Mouse (Mus musculus): ENCODE measurements around the gene Aebp2.

DNA sequence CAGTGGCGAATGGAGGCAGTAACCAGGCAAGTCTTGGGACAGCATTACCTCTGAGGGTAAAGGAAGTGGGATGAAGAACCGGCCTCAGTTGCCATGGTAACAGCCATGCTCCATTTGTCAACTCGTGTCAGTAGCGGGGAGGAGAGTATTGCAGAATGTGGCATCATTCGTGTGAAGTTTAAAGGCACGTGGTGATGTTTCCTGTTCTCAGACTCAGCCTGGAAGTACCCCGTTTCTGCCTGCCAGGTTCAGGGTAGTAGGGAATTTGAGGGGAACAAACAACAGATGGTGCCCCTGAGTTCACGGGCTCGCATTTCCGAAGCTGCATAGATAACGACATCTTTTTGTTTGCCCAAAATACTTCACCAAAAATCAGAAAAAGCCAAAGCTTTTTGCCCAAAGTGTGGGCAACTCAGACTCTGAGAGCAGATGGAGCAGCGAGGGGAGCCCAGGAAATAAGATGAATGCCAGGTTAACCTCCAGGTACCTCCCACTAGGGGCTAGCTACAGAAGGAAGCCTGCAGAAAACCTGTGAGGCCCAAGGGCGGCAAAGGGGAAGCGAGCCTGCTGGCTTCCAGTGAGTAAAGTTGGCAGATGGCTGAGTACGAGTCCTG, 56.3 kb downstream of the Aebp2 start:
- no peak for TF ChIP-seq CEBPB (IDR thresholded peaks at IDR 0.05; ENCODE audit: low read depth)
- TF ChIP-seq CTCF (IDR thresholded peaks at IDR 0.05; ENCODE audit: control insufficient read depth, insufficient read depth, insufficient read length), result no peak
- TF ChIP-seq MAX (IDR thresholded peaks at IDR 0.05), result no peak
- no peak for TF ChIP-seq USF1 (IDR thresholded peaks at IDR 0.05; ENCODE audit: low read depth)
